Mouse (Mus musculus) lung, postnatal 10 days (tissue): ENCODE data around the gene 1700029I15Rik.
"Not testable (repeated sequence)": the region's sequence is repeated elsewhere in the genome, so short reads cannot be mapped to it uniquely, and the experiment has no call there.

Source experiments
- DNase-seq: peaks from one replicate; pipeline ENCODE4 v3.0.0; 2021

Gene 1700029I15Rik

DNA sequence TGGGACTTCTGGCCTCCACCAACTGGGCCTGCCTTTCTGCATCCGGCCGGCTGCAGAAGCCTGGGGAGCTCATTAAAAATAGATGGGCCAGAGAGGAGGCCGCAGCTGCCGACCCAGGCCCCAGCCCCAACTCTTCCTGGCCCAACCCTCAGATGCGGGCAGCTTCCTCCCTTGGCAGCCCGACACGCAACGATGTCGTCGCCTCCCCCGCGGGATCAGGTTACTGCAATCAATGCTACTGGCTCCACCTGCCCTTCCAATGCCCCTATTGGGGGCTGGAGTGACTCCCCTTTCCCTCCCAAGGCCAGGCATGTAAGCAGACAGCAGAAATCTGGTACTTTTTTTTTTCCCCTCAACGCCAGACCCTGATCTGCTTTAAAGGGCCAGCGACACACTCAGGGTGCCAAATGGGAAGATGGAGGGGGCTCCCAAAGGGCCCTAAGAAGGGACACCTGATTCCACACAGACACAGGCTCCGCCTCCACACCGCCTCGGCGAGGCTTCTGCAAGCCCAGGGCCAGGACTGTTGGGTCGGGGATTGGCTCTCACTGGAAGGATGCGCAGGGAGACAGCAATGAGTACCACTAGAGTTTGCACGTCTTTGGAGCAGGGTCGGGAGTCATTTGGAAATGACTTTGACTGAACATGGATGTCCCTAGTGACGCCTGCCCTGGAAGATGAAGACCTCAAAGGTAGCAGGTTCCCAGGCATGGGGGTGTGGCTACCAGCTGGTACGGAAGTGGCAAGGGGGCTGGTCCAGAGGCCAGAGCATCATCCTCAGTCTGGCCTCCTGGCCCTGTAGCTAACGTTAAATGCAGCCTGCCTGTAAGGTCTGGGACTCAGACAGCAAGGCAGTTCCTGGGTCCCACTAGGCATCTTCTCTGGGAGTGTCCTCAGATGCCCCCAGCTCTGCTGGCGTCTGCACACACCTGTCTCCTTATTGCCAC is 10.3 kb downstream of the 1700029I15Rik start:
- DNase-seq, result no peak

- DNase-seq, result no peak
Observed at GRCm38 (mm10) chr2:92395535-92395934, 13.2 kb downstream of the 1700029I15Rik start.

GRCm38 (mm10) chr2:92397436-92397835 is 15.1 kb downstream of the 1700029I15Rik start:
- no peak for DNase-seq

GRCm38 (mm10) chr2:92399877-92400276 is 17.5 kb downstream of the 1700029I15Rik start:
- not testable (repeated sequence) for DNase-seq

- no peak for DNase-seq
Observed at GRCm38 (mm10) chr2:92400682-92401081, 18.3 kb downstream of the 1700029I15Rik start.

DNA sequence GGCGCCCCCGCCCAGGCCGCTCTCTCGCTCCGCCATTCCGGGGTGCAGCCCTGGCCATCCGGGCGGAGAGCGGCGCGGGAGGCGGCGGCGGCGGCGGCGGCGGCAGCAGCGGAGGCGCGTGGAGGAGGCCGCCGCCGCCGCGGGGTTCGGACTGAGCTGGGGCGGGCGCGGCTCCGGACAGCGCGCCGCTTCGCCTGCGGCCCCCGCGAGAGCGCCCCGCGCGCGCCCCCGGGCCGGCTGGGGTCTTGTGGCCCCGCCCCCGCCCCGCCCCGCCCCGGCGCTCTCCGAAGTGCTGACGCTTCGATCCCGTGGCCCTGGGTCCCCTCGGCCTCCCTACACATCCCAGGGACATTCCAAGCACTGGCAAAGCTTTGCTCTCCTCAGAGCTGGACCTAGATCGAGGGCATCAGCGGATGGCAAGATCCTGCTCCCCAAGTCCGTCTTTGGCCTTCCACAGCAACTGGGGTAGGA is 18.8 kb downstream of the 1700029I15Rik start, which contains the start of gene Mapk8ip1:
Gene Mapk8ip1 (minus strand): TSS at position 173 of the 471 bp plus-strand sequence.
- peak; percentile 13 for DNase-seq

- no peak for DNase-seq
Observed at GRCm38 (mm10) chr2:92402591-92403326, 20.4 kb downstream of the 1700029I15Rik start.

DNA sequence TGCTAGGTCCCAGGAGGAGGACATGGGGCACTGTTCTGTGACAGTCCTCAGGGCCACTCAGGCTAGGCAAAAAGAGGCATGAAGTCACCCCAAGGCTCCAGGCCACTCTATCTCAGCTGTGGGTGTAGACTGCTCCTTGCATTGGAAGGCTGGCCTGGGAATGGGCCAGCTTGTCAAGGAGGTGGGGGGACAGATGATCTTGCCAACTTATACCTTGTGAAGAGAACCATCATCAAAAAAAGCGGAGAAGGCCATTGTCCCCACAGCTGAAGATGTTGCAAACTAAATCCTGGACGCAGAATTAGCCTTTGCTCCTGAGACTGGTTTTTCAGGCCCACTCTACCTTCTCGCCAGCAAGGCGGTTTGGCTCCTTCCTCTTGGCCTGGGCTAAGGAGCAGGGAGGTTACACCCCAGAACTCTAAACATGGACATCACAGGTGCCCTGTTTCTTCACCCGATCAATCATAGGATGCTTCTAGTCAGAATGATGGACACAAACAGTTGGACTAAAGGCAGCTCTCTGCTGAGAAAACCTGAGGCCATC is 21.5 kb downstream of the 1700029I15Rik start:
- DNase-seq, result no peak

- no peak for DNase-seq
Observed at GRCm38 (mm10) chr2:92404737-92405136, 22.4 kb downstream of the 1700029I15Rik start.

DNA sequence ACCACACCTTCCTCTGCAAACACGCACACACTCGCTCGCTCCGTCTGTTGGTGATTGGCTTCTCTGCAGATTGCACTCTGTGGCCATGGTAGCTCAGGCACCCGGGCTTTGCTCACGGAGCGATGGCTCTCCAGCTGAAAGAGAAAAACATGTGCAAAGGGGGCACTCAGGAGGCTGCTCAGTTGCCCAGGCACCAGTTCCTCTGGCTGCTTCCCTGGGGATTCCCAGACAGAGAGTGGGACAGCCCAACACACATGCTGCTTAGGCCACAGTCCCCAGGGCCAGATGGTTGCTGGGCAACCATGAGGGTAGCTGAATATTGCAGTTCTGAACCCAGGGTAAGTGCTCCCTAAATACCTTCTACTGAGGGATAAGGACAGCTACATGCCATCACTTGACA is 23.3 kb downstream of the 1700029I15Rik start:
- DNase-seq, result no peak

DNA sequence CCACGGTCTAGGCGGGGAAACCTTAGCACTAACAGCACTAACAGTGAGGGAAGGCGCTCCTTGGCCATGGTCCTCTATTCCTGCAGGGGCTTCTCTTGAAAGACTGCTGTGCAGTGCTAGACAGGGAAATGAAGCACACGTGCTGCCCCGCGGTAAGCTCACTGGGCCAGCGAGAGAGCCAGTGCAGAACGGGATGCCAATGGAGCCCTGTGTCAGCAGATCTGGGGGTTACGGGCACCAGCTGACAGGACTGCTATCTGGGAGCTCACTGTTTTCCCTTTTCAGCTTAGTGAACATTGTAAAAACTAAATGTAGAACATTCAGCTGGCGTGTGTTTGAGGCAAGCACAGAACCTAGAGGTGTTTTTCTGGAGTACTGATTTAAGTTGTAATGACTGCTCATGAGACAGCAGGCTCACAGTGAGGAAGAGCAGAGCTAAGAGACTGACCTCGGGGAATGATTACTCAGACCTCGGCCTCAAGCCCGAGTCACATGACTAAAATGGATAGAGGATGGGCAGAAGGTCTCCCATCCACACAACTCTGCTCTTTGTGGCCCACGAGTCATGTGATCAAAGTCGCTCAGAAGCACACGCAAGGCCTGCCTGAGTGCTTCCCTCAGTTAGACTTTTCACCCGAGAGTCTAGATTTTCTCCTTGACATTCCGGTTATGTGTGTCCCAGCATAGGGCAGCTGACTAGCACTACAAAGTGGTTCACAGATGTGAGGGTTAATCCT is 26.1 kb downstream of the 1700029I15Rik start:
- DNase-seq, result no peak

DNA sequence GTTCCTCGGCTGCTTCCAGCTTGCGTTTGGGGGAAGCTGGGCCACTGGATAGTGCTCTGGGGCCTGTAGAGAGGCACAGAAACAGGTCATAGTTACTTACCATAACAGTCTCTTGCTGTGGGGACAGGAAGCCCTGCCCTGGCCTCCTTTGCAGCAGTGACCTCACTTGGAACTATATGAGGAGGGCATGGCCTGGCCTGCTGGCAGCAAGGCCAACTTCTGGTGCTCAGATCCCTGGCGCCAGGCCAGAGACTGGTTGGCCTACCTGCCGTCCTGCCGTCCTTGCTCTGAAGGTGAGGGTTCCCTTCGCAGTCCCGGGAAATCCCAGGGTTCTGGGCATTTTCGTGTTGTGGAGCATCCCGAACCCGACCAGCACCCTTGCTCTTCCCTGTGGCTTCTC is 29.4 kb downstream of the 1700029I15Rik start:
- no peak for DNase-seq

GRCm38 (mm10) chr2:92421723-92422387 is 39.5 kb downstream of the 1700029I15Rik start:
- DNase-seq, result no peak

GRCm38 (mm10) chr2:92422388-92423135 is 40.2 kb downstream of the 1700029I15Rik start:
- peak; percentile 44 for DNase-seq

DNA sequence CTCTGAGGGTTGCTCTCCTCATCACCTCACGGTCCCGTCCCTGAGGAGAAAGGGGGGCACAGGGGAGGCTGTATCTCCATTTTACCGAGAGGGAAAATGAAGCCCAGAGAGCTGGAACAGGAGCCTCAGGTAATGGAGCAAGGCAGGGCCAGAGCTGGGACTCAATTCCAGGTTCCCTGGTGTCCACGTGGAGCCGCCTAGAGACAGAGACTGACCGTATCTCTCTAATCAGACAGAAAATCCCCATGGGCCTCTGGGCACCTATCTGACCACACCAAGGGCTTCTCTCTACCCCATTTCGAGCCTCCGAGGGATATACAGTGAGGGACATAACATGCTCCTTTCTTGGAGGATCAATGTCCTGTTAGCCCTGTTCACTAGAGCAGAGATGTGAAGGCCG is 40.8 kb downstream of the 1700029I15Rik start:
- no peak for DNase-seq

DNA sequence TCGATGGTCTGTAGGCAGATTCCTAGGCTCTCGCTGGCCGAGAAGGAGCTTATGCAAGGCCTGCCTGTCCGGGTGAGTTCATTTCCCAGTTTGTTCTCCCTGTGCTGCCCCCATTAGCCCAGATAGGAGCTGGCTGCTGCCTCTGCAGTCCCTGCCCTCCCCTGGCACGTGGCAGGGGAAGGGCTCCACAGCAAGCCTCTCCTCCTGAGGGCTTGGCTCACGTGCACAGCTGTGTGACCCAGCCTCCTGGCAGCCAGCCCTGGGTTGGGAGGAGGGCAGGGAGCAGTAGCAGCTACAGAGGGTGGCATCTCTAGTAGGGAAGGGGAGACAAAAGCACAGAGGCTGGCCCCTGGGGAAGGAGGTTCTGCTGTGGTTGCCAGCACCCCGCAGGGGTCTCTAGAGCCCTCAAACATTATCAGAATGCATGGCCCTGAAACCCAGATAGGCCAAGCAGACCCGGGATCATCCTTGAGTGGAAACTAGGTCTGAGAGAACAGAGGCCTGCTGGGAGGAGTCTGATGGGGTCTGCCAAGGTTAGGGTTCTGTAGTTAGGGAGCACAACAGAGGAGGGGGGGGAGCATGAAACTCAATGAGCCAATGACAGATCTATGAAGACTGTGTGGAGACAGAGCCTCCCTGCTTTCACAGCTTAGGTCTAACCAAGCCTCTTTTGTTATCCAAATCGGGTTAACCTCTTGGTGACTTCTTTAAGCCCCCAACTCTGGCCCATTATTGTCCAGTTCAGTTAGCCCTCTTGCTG is 41.5 kb downstream of the 1700029I15Rik start:
- peak; percentile 98 for DNase-seq

GRCm38 (mm10) chr2:92424462-92425308 is 42.3 kb downstream of the 1700029I15Rik start:
- DNase-seq, result peak; percentile 79

DNA sequence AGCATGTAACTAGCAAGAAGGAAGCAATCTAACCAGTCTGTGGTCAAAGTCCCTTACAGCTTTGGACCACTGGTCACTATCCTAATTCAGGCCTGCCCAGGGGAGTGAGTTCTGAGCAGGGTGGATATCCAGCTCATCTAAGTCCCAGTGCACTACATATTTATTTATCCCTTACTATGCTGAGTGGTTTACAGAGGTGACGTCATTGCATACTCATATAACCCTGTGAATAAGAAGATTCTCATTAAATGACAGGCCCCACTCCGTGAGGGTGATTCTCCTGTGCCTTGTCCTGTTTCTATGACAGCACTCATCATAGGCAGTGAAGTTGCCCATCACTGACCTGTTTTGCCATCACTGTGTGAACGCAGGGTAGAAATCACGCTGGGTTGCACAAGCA is 43.0 kb downstream of the 1700029I15Rik start:
- DNase-seq, result no peak

DNA sequence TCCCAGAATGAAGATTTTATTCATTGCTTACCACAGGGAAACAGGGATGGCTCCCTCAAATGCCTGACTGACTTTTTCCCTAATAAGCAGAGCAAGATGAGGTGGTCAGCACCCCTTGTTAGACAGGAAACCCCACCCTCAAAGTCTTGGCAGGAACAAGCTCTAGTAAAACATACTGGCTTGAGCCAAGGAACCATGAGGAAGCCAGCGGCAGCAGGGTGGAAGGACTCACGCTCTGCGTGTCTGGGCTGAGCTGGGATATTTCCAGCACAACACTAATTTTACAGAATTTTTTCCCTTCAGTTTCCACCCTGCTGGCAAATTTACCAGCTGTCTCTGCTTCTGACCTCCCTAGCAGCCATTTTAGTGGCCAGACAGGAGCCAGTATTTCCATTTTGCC is 44.1 kb downstream of the 1700029I15Rik start:
- peak; percentile 78 for DNase-seq
